Mouse (Mus musculus): Measurements from ENCODE around the gene Mob3b.

GRCm38 (mm10) chr4:35201700-35202099 lies 44.4 kb upstream of the Mob3b start:
- TF ChIP-seq CTCF (IDR thresholded peaks at IDR 0.05; ENCODE audit: low read depth, low read length) (no peak), POLR2A (IDR thresholded peaks at IDR 0.05; ENCODE audit: extremely low read depth, insufficient read depth, low read length) (no peak)

All from liver, adult 2 months (tissue).